Mouse (Mus musculus): ENCODE measurements around the gene Tcaim.

DNA sequence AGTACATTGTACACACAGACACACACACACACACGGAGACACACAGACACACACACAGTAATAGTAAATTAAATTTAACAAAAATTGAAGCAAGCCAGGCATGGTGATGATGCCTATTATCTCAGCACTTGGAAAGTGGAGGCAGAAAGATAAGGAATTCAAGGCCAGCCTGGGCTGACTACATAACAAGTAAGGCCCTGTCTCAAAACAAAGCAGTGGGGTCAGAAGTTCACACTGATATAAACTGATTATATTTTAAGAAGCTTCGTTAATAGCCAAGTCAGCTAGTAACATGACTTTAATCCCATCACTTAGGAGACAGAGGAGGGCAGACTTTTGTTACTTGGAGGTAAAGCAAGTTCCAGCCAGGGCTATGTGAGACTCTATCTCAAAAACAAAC, 58.4 kb downstream of the Tcaim start:
- TF ChIP-seq USF1 (IDR thresholded peaks at IDR 0.05; ENCODE audit: low read depth, low read length) (no peak), MXI1 (IDR thresholded peaks at IDR 0.05; ENCODE audit: low read depth, low read length) (no peak), CHD2 (IDR thresholded peaks at IDR 0.05; ENCODE audit: low read length) (no peak), TCF12 (IDR thresholded peaks at IDR 0.05; ENCODE audit: low read depth, low read length) (no peak), MEF2A (IDR thresholded peaks at IDR 0.05; ENCODE audit: borderline replicate concordance, low read depth, low read length) (no peak)
